Mouse (Mus musculus) lung, embryonic 15.5 days (tissue): ENCODE measurements around the gene Mip. TPM values are rescaled to one million over a fixed set of nuclear protein-coding genes. Genes with fewer than 3 reads are reported as not detected.
"Not testable (repeated sequence)": the region's sequence is repeated elsewhere in the genome, so short reads cannot be mapped to it uniquely, and the experiment has no call there.

ENCODE experiments used
- ATAC-seq: fragments of 200-750 bp; cut with Nextera tagmentation; 2 replicates; pipeline ENCODE4 v1.8.0; 2017; ENCODE audit warnings: moderate number of reproducible peaks, borderline replicate concordance; ENCODE audit not compliant: low FRiP score, low TSS enrichment; ENCODE audit errors: extremely low read depth
- H3K27ac ChIP-seq: fragments of 300-500 bp; sonication (generic); 2 replicates; pipeline ENCODE4 v1.5.1; 2015; ENCODE audit warnings: moderate library complexity, mild to moderate bottlenecking, inconsistent platforms
- H3K27me3 ChIP-seq: fragments of 300-500 bp; sonication (generic); 2 replicates; pipeline ENCODE4 v1.6.1; 2015; ENCODE audit warnings: inconsistent platforms
- H3K36me3 ChIP-seq: fragments of 300-500 bp; sonication (generic); 2 replicates; pipeline ENCODE4 v1.6.1; 2015; ENCODE audit warnings: inconsistent platforms
- H3K4me1 ChIP-seq: fragments of 300-500 bp; sonication (generic); 2 replicates; pipeline ENCODE4 v1.6.1; 2015; ENCODE audit warnings: inconsistent platforms
- H3K4me2 ChIP-seq: fragments of 300-500 bp; sonication (generic); 2 replicates; pipeline ENCODE4 v1.6.1; 2015; ENCODE audit warnings: inconsistent platforms, mild to moderate bottlenecking, moderate library complexity
- H3K4me3 ChIP-seq: fragments of 300-500 bp; sonication (generic); 2 replicates; pipeline ENCODE4 v1.5.1; 2015; ENCODE audit warnings: mild to moderate bottlenecking, inconsistent platforms
- H3K9ac ChIP-seq: fragments of 300-500 bp; sonication (generic); 2 replicates; pipeline ENCODE4 v1.6.1; 2015; ENCODE audit warnings: inconsistent platforms
- H3K9me3 ChIP-seq: fragments of 300-500 bp; sonication (generic); 2 replicates; pipeline ENCODE4 v1.6.1; 2016; ENCODE audit warnings: inconsistent platforms
- WGBS: fragments of 180-500 bp; shearing (Covaris S2); methylation state at CpG from one replicate; pipeline ENCODE4 v1.1.7; 2015; 5-methylcytosine and 5-hydroxymethylcytosine counted together
- polyA plus RNA-seq: library from polyadenylated mRNA; unstranded; fragments of >200 nt; fragmentation: Nextera tagmentation; extraction: Ambion mirVana; gene quantifications from 2 replicates; pipeline ENCODE4 v1.2.1, GENCODE M21; 2015

Gene Mip
- polyA plus RNA-seq, 1 experiment from 2014 or later, result not detected

GRCm38 (mm10) chr10:128258953-128259352 is 33.3 kb downstream of the Mip start:
- H3K9ac ChIP-seq, result no peak overlapping the region
- no peak for ATAC-seq
- 78% methylated on average over 4 of the region's 4 CpGs for WGBS

GRCm38 (mm10) chr10:128259946-128260345 is 34.3 kb downstream of the Mip start:
- ATAC-seq, result no peak
- 77% methylated on average over 5 of the region's 5 CpGs for WGBS

More at GRCm38 (mm10) chr10:128258953-128259352, 33.3 kb downstream of the Mip start:
- Histone ChIP-seq H3K4me3 (no peak overlapping the region), H3K27me3 (no peaks in the 10 kb centered on the region), H3K4me2 (no peak overlapping the region), H3K36me3 (no peaks in the 10 kb centered on the region), H3K27ac (no peak overlapping the region), H3K9me3 (no peaks in the 10 kb centered on the region), H3K4me1 (no peaks in the 10 kb centered on the region)

GRCm38 (mm10) chr10:128260376-128260775 is 34.7 kb downstream of the Mip start:
- H3K4me3 ChIP-seq, H3K27ac ChIP-seq, H3K9ac ChIP-seq, H3K9me3 ChIP-seq, H3K4me1 ChIP-seq, ATAC-seq, H3K27me3 ChIP-seq, H3K4me2 ChIP-seq, H3K36me3 ChIP-seq: not testable (repeated sequence)
- 74% methylated on average over 7 of the region's 7 CpGs for WGBS

More at GRCm38 (mm10) chr10:128259946-128260345, 34.3 kb downstream of the Mip start:
- Histone ChIP-seq H3K27me3 (no peaks in the 10 kb centered on the region), H3K4me1 (no peaks in the 10 kb centered on the region), H3K27ac (no peak overlapping the region), H3K9ac (no peak overlapping the region), H3K36me3 (no peaks in the 10 kb centered on the region), H3K9me3 (no peaks in the 10 kb centered on the region), H3K4me2 (no peak overlapping the region), H3K4me3 (no peak overlapping the region)

GRCm38 (mm10) chr10:128262300-128262699 is 36.7 kb downstream of the Mip start:
- no peak overlapping the region for H3K4me2 ChIP-seq

GRCm38 (mm10) chr10:128263393-128264310 is 38.0 kb downstream of the Mip start:
- H3K4me1 ChIP-seq, result no peaks in the 10 kb centered on the region
- no peak overlapping the region for H3K9ac ChIP-seq
- no peak overlapping the region for H3K4me2 ChIP-seq
- no peaks in the 10 kb centered on the region for H3K36me3 ChIP-seq
- no peak overlapping the region for H3K4me3 ChIP-seq
- H3K27ac ChIP-seq, result no peak overlapping the region
- H3K9me3 ChIP-seq, result no peaks in the 10 kb centered on the region
- 73% methylated on average over 6 of the region's 6 CpGs for WGBS
- no peaks in the 10 kb centered on the region for H3K27me3 ChIP-seq
- ATAC-seq, result no peak

More at GRCm38 (mm10) chr10:128262300-128262699, 36.7 kb downstream of the Mip start:
- no peak for ATAC-seq
- Histone ChIP-seq H3K36me3 (no peaks in the 10 kb centered on the region), H3K27ac (no peak overlapping the region), H3K4me1 (no peaks in the 10 kb centered on the region), H3K9me3 (no peaks in the 10 kb centered on the region), H3K27me3 (no peaks in the 10 kb centered on the region), H3K9ac (no peak overlapping the region), H3K4me3 (no peak overlapping the region)
- WGBS, result 72% methylated on average over 22 of the region's 22 CpGs

GRCm38 (mm10) chr10:128268371-128268770 is 42.7 kb downstream of the Mip start, which contains the start of gene Apof:
Gene Apof (plus strand): TSS chr10:128268671.
- peaks cover 14% of the 10 kb centered on the region; the same call in 1 of the 2 replicates for H3K4me1 ChIP-seq
- H3K4me2 ChIP-seq, result no peak within 1 kb of the TSS
- no peaks in the 10 kb centered on the region for H3K36me3 ChIP-seq
- no peak within 1 kb of the TSS for H3K27ac ChIP-seq
- H3K9me3 ChIP-seq, result no peaks in the 10 kb centered on the region
- ATAC-seq, result no peak
- H3K27me3 ChIP-seq, result no peaks in the 10 kb centered on the region
- no peak within 1 kb of the TSS for H3K9ac ChIP-seq
- H3K4me3 ChIP-seq, result 0 out of 2 replicates have a peak within 1 kb of the TSS, but pooled peaks have one; percentile 72
- 61% methylated on average over 6 of the region's 6 CpGs for WGBS

- H3K27ac ChIP-seq, result no peak overlapping the region
- H3K9me3 ChIP-seq, result no peaks in the 10 kb centered on the region
- no peak for ATAC-seq
- H3K4me2 ChIP-seq, result peak overlapping the region; percentile 65; the same call in 1 of the 2 replicates
- peaks cover 14% of the 10 kb centered on the region; the same call in 1 of the 2 replicates for H3K4me1 ChIP-seq
- no peaks in the 10 kb centered on the region for H3K27me3 ChIP-seq
- H3K9ac ChIP-seq, result no peak overlapping the region
- no peaks in the 10 kb centered on the region for H3K36me3 ChIP-seq
- peak overlapping the region; percentile 72 for H3K4me3 ChIP-seq
- WGBS, result 88% methylated on average over 16 of the region's 16 CpGs
These were observed 43.7 kb downstream of the Mip start for GRCm38 (mm10) chr10:128269206-128269910.

- ATAC-seq, result peak; percentile 100
- no peaks in the 10 kb centered on the region for H3K27me3 ChIP-seq
- peak within 1 kb of the TSS; percentile 65 for H3K4me2 ChIP-seq
- peak within 1 kb of the TSS; percentile 54 for H3K27ac ChIP-seq
- H3K36me3 ChIP-seq, result no peaks in the 10 kb centered on the region
- peaks cover 14% of the 10 kb centered on the region; the same call in 1 of the 2 replicates for H3K4me1 ChIP-seq
- H3K9ac ChIP-seq, result peak within 1 kb of the TSS; percentile 68
- under 1% methylated on average over 43 of the region's 43 CpGs for WGBS
- peak within 1 kb of the TSS; percentile 72 for H3K4me3 ChIP-seq
- no peaks in the 10 kb centered on the region for H3K9me3 ChIP-seq
These were observed 44.7 kb downstream of the Mip start, which contains the start of gene Stat2 for GRCm38 (mm10) chr10:128270287-128270841. Gene Stat2 (plus strand): TSS chr10:128270559.

GRCm38 (mm10) chr10:128270866-128271265 is 45.2 kb downstream of the Mip start:
- peak overlapping the region; percentile 65 for H3K4me2 ChIP-seq
- no peak for ATAC-seq
- WGBS, result 35% methylated on average over 7 of the region's 7 CpGs
- peak overlapping the region; percentile 72 for H3K4me3 ChIP-seq
- H3K9me3 ChIP-seq, result no peaks in the 10 kb centered on the region
- peaks cover 14% of the 10 kb centered on the region; the same call in 1 of the 2 replicates for H3K4me1 ChIP-seq
- no peaks in the 10 kb centered on the region for H3K36me3 ChIP-seq
- H3K27ac ChIP-seq, result peak overlapping the region; percentile 54; the same call in 1 of the 2 replicates
- H3K27me3 ChIP-seq, result no peaks in the 10 kb centered on the region
- H3K9ac ChIP-seq, result peak overlapping the region; percentile 68

- no peak overlapping the region for H3K4me3 ChIP-seq
- no peak overlapping the region for H3K9ac ChIP-seq
- WGBS, result 60% methylated on average over 2 of the region's 2 CpGs
- no peaks in the 10 kb centered on the region for H3K27me3 ChIP-seq
- H3K9me3 ChIP-seq, result no peaks in the 10 kb centered on the region
- no peak overlapping the region for H3K4me2 ChIP-seq
- no peak overlapping the region for H3K27ac ChIP-seq
- no peak for ATAC-seq
- peaks cover 14% of the 10 kb centered on the region; the same call in 1 of the 2 replicates for H3K4me1 ChIP-seq
- H3K36me3 ChIP-seq, result no peaks in the 10 kb centered on the region
These were observed 46.2 kb downstream of the Mip start for GRCm38 (mm10) chr10:128271883-128272282.

- WGBS, result 76% methylated on average over 7 of the region's 7 CpGs
These were observed 47.3 kb downstream of the Mip start for GRCm38 (mm10) chr10:128272819-128273439.

More at GRCm38 (mm10) chr10:128272819-128273439, 47.3 kb downstream of the Mip start:
- H3K4me3 ChIP-seq, H3K9me3 ChIP-seq, H3K27ac ChIP-seq, H3K27me3 ChIP-seq, H3K36me3 ChIP-seq, H3K9ac ChIP-seq, ATAC-seq, H3K4me2 ChIP-seq: not testable (repeated sequence)
- peaks cover 14% of the 10 kb centered on the region; the same call in 1 of the 2 replicates for H3K4me1 ChIP-seq
